Mouse (Mus musculus): ENCODE measurements around the gene Rnf180. TPM values are rescaled to one million over a fixed set of nuclear protein-coding genes. Genes with fewer than 3 reads are reported as not detected.

Gene Rnf180
- total RNA-seq, 4 experiments from 2014 or later, result 0.94 to 2.3 (median 1.5) TPM

DNA sequence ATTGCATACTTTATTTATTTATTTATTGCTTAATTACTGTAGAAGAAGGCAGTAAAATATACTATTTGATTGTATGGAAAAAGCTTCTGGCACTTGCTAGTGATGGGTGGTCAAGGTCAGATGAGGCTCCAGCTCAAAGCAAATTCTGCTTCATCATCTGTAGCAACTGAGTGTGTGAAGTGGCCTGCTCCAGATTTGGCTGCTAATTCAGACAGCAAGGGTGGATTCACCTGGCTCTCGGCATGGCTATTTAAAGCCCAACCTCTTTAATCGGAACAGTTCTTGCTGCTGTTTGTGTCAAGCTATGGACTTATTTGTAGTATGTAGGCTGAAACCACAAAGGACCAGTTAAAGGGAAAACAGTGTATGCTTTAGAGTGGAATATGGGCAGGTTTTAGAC lies 161.8 kb downstream of the Rnf180 start:
- peak; percentile 24 for DNase-seq (ENCODE audit: low spot score)

GRCm38 (mm10) chr13:105132370-105132769 lies 162.2 kb downstream of the Rnf180 start:
- no peak for DNase-seq (ENCODE audit: low spot score)

- no peak for DNase-seq (ENCODE audit: low spot score)
Measured at GRCm38 (mm10) chr13:105130080-105130479, 164.5 kb downstream of the Rnf180 start.

DNA sequence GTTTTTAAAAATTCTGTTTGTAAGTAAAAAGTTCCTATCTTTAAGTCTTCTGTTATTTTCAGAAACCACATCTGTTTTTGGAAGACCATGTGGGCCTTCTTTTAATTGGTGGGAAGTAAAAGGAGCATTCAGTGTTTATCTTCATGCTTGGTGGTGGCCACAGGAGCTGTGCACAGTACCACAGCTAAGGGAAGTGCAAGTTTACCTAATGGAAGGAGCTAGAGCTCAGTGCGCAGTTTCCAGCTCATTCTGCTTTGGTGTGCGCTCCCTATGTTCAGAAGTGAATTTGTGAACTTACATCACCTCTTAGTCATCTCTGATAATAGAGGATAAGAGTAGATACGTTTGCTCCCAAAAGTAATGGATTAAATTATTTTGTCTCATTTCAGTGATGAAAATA lies 172.5 kb downstream of the Rnf180 start:
- no peak for DNase-seq (ENCODE audit: low spot score)

- DNase-seq (ENCODE audit: low spot score), result no peak
Measured at GRCm38 (mm10) chr13:105121617-105122016, 173.0 kb downstream of the Rnf180 start.

- DNase-seq (ENCODE audit: low spot score), result no peak
Measured at GRCm38 (mm10) chr13:105111599-105111998, 183.0 kb downstream of the Rnf180 start.

GRCm38 (mm10) chr13:105104385-105104784 lies 190.2 kb downstream of the Rnf180 start:
- DNase-seq (ENCODE audit: low spot score), result no peak

DNA sequence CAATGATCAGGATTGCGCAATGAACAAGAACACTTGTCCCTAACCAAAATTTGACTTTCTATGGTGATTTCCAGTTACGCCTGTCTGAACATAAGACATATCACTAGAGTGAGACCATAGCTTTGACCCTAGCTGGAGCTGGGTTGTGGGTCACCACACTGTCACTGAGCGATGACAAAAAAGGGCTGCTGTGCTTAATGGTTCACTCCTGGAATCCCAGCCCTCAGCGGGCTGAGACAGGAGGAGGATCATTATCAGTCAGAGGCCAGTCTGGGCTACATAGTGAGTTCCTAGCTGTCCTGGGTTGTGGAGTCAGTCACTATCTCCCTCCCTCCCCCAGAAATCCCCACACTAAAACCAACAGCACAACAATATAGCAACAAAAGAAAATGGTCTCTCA lies 193.9 kb downstream of the Rnf180 start:
- no peak for DNase-seq (ENCODE audit: low spot score)

- DNase-seq (ENCODE audit: low spot score), result no peak
Measured at GRCm38 (mm10) chr13:105096316-105096715, 198.3 kb downstream of the Rnf180 start.

- DNase-seq (ENCODE audit: low spot score), result no peak
Measured at GRCm38 (mm10) chr13:105089276-105089675, 205.3 kb downstream of the Rnf180 start.

DNA sequence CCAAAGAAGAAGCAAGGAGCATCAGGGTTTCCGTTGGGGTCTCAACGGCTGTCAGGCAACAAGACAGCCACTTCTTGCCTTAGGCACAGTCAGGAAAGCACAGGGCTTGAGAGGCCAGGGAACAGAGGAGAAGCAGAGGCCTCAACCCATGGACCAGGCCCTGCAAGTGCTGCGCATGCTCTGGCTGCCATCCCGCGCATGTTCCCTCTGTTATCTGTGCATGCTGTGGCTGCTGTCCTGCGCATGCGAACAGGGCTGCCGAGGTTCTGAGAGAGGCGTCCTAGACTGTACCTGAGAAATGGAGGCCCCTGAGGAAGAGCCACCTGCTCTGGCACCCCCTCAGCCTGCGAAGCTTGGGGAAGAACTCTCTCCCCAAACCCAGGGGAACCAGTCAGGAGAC lies 212.8 kb downstream of the Rnf180 start, which contains the start of gene 4933425L06Rik:
TSS of gene 4933425L06Rik (plus strand) at position 261 of the 400 bp plus-strand sequence.
- DNase-seq (ENCODE audit: low spot score), result no peak

Other genes starting within 250 kb of the Rnf180 start
- gene Rgs7bp, start 239.9 kb downstream of the Rnf180 start, total RNA-seq (2022), result 1 to 10 TPM; 5.1 to 6.3 (median 5.9) TPM
- gene 4933425L06Rik, start 212.7 kb downstream of the Rnf180 start, total RNA-seq (2022), result not detected
- gene Htr1a, start 148.8 kb upstream of the Rnf180 start, total RNA-seq (2022), result not detected